Mouse (Mus musculus): Measurements from ENCODE around the gene Gm8271.
"Not testable (repeated sequence)": the region's sequence is repeated elsewhere in the genome, so short reads cannot be mapped to it uniquely, and the experiment has no call there.

Gene Gm8271

GRCm38 (mm10) chr14:5185493-5185892 is at the start of gene Gm8271:
TSS of gene Gm8271 (plus strand) at chr14:5185793.
- DNase-seq (ENCODE audit: low spot score) = not testable (repeated sequence)

- DNase-seq (ENCODE audit: low spot score) = not testable (repeated sequence)
Observed at GRCm38 (mm10) chr14:5164235-5164634, 21.4 kb upstream of the Gm8271 start, which contains the start of gene Gm3317. TSS of gene Gm3317 (plus strand) at chr14:5164535.

Measured in layer of hippocampus, adult 11-12 months (tissue).